Mouse (Mus musculus) MEL (cell line): ENCODE data around the gene Ppp1r10. TPM values are rescaled to one million over a fixed set of nuclear protein-coding genes. Genes with fewer than 3 reads are reported as not detected.

Experiments
- DNase-seq: peaks from one replicate; pipeline ENCODE4 v3.0.0; 2011; ENCODE audit warnings: low read depth, low spot score
- H3K27ac ChIP-seq: 2 replicates; pipeline ENCODE4 v1.5.1; 2012; ENCODE audit warnings: low read depth, mild to moderate bottlenecking, control low read depth, low read length, moderate library complexity; ENCODE audit not compliant: control insufficient read depth
- H3K27me3 ChIP-seq, 2 experiments: fragments of 150-350 bp in 1 of 2; sonication (generic) in 1 of 2; 2 replicates each; pipeline ENCODE4 v1.6.1; 2012; ENCODE audit warnings: low read length in 2 of 2, mild to moderate bottlenecking in 2 of 2, improper control_type of control experiment in 1 of 2, moderate library complexity in 1 of 2; ENCODE audit not compliant: insufficient read depth in 2 of 2, control insufficient read depth in 1 of 2
- H3K36me3 ChIP-seq, 2 experiments: 2 replicates each; pipeline ENCODE4 v1.6.1; 2012 to 2014; ENCODE audit warnings: low read length in 2 of 2, improper control_type of control experiment in 1 of 2, inconsistent platforms in 1 of 2, mild to moderate bottlenecking in 1 of 2; ENCODE audit not compliant: insufficient read depth in 2 of 2, control insufficient read depth in 1 of 2
- H3K4me1 ChIP-seq, 2 experiments: fragments of 150-350 bp in 1 of 2; sonication (generic) in 1 of 2; 2 replicates each; pipeline ENCODE4 v1.6.1; 2012; ENCODE audit warnings: low read length in 2 of 2, improper control_type of control experiment in 1 of 2, mild to moderate bottlenecking in 1 of 2; ENCODE audit not compliant: insufficient read depth in 2 of 2, control insufficient read depth in 1 of 2
- H3K4me3 ChIP-seq, 2 experiments: fragments of 150-350 bp in 1 of 2; sonication (generic) in 1 of 2; 2 replicates each; pipeline ENCODE4 v1.5.1; 2012; ENCODE audit warnings: low read depth in 2 of 2, low read length in 2 of 2, mild to moderate bottlenecking in 2 of 2, moderate library complexity in 2 of 2, control low read depth in 1 of 2, improper control_type of control experiment in 1 of 2; ENCODE audit not compliant: control insufficient read depth in 1 of 2, insufficient read depth in 1 of 2
- H3K79me2 ChIP-seq: 2 replicates; pipeline ENCODE4 v1.6.1; 2012; ENCODE audit warnings: mild to moderate bottlenecking, low read length, moderate library complexity; ENCODE audit not compliant: control insufficient read depth, poor library complexity, insufficient read depth
- H3K9ac ChIP-seq: 2 replicates; pipeline ENCODE4 v1.6.1; 2012; ENCODE audit warnings: low read depth, mild to moderate bottlenecking, control low read depth, low read length, moderate library complexity; ENCODE audit not compliant: control insufficient read depth, poor library complexity, severe bottlenecking
- H3K9me3 ChIP-seq: fragments of 150-350 bp; sonication (generic); replicated peaks from 2 replicates; pipeline ENCODE4 v1.6.1; 2012; ENCODE audit warnings: mild to moderate bottlenecking, low read length, improper control_type of control experiment, moderate library complexity; ENCODE audit not compliant: insufficient read depth
- BHLHE40 ChIP-seq: IDR thresholded peaks from 2 replicates; pipeline ENCODE4 v1.6.1; 2012; ENCODE audit warnings: low read depth, mild to moderate bottlenecking, inconsistent platforms, low read length, improper control_type of control experiment, borderline replicate concordance
- CHD2 ChIP-seq: IDR thresholded peaks from 2 replicates; pipeline ENCODE4 v1.6.1; 2011; ENCODE audit warnings: low read length, improper control_type of control experiment
- CTCF ChIP-seq, 3 experiments: IDR thresholded peaks in 2 of 3; conservative IDR thresholded peaks in 1 of 3; 2 replicates each; pipeline ENCODE4 v1.5.1; 2011 to 2012; ENCODE audit warnings: low read length in 3 of 3, low read depth in 2 of 3, mild to moderate bottlenecking in 2 of 3, improper control_type of control experiment in 1 of 3, inconsistent platforms in 1 of 3, mixed read lengths in 1 of 3, moderate library complexity in 1 of 3; ENCODE audit not compliant: control insufficient read depth in 1 of 3, insufficient read depth in 1 of 3, poor library complexity in 1 of 3, severe bottlenecking in 1 of 3
- ETS1 ChIP-seq: IDR thresholded peaks from 2 replicates; pipeline ENCODE4 v1.6.1; 2012; ENCODE audit warnings: low read depth, mild to moderate bottlenecking, inconsistent platforms, low read length, improper control_type of control experiment, moderate library complexity
- KAT2A ChIP-seq: conservative IDR thresholded peaks from 2 replicates; pipeline ENCODE4 v1.6.1; 2012; ENCODE audit warnings: low read depth, low read length, improper control_type of control experiment, inconsistent platforms
- MAX ChIP-seq: IDR thresholded peaks from 2 replicates; pipeline ENCODE4 v1.6.1; 2011; ENCODE audit warnings: low read length, improper control_type of control experiment
- MAZ ChIP-seq: IDR thresholded peaks from 2 replicates; pipeline ENCODE4 v1.6.1; 2012; ENCODE audit warnings: low read depth, mild to moderate bottlenecking, inconsistent platforms, low read length, improper control_type of control experiment
- MEF2A ChIP-seq: IDR thresholded peaks from 2 replicates; pipeline ENCODE4 v1.6.1; 2014; ENCODE audit warnings: low read depth, mild to moderate bottlenecking, inconsistent platforms, low read length, improper control_type of control experiment; ENCODE audit not compliant: poor library complexity, insufficient replicate concordance, severe bottlenecking; ENCODE audit errors: extremely low read depth
- MXI1 ChIP-seq: IDR thresholded peaks from 2 replicates; pipeline ENCODE4 v1.6.1; 2011; ENCODE audit warnings: mild to moderate bottlenecking, low read depth, low read length, improper control_type of control experiment
- MYB ChIP-seq: IDR thresholded peaks from 2 replicates; pipeline ENCODE4 v1.6.1; 2011; ENCODE audit warnings: mild to moderate bottlenecking, low read depth, low read length, improper control_type of control experiment
- MYC ChIP-seq: IDR thresholded peaks from 2 replicates; pipeline ENCODE4 v1.6.1; 2011; ENCODE audit warnings: low read depth, mild to moderate bottlenecking, low read length, improper control_type of control experiment, moderate library complexity
- NRF1 ChIP-seq: IDR thresholded peaks from 2 replicates; pipeline ENCODE4 v1.6.1; 2014; ENCODE audit warnings: low read depth, mild to moderate bottlenecking, inconsistent platforms, low read length, improper control_type of control experiment, moderate library complexity; ENCODE audit not compliant: poor library complexity, insufficient read depth, severe bottlenecking
- POLR2A ChIP-seq, 2 experiments: IDR thresholded peaks; 2 replicates each; pipeline ENCODE4 v1.6.1; 2011 to 2012; ENCODE audit warnings: low read length in 2 of 2, mild to moderate bottlenecking in 2 of 2, control low read depth in 1 of 2, improper control_type of control experiment in 1 of 2, low read depth in 1 of 2, moderate library complexity in 1 of 2; ENCODE audit not compliant: control insufficient read depth in 1 of 2, insufficient read depth in 1 of 2, poor library complexity in 1 of 2
- POLR2AphosphoS2 ChIP-seq: IDR thresholded peaks from 2 replicates; pipeline ENCODE4 v1.6.1; 2011; ENCODE audit warnings: low read length, improper control_type of control experiment
- RAD21 ChIP-seq: IDR thresholded peaks from 2 replicates; pipeline ENCODE4 v1.6.1; 2011; ENCODE audit warnings: mild to moderate bottlenecking, low read depth, low read length, improper control_type of control experiment
- RCOR1 ChIP-seq: IDR thresholded peaks from 2 replicates; pipeline ENCODE4 v1.6.1; 2012; ENCODE audit warnings: low read depth, mild to moderate bottlenecking, inconsistent platforms, low read length, improper control_type of control experiment
- SIN3A ChIP-seq: IDR thresholded peaks from 2 replicates; pipeline ENCODE4 v1.6.1; 2012; ENCODE audit warnings: low read length, improper control_type of control experiment, inconsistent platforms
- SMC3 ChIP-seq: IDR thresholded peaks from 2 replicates; pipeline ENCODE4 v1.6.1; 2011; ENCODE audit warnings: low read depth, low read length, improper control_type of control experiment
- TBP ChIP-seq: IDR thresholded peaks from 2 replicates; pipeline ENCODE4 v1.8.0; 2011; ENCODE audit warnings: low read depth, low read length, improper control_type of control experiment
- USF2 ChIP-seq, 2 experiments: IDR thresholded peaks; 2 replicates each; pipeline ENCODE4 v1.6.1; 2011 to 2012; ENCODE audit warnings: improper control_type of control experiment in 2 of 2, low read length in 2 of 2, borderline replicate concordance in 1 of 2, inconsistent platforms in 1 of 2, low read depth in 1 of 2, mild to moderate bottlenecking in 1 of 2; ENCODE audit not compliant: insufficient read depth in 1 of 2
- ZC3H11A ChIP-seq: IDR thresholded peaks from 2 replicates; pipeline ENCODE4 v1.6.1; 2012; ENCODE audit warnings: low read depth, mild to moderate bottlenecking, inconsistent platforms, low read length, improper control_type of control experiment
- ZKSCAN1 ChIP-seq: IDR thresholded peaks from 2 replicates; pipeline ENCODE4 v1.6.1; 2012; ENCODE audit warnings: low read depth, mild to moderate bottlenecking, inconsistent platforms, low read length, improper control_type of control experiment, moderate library complexity
- polyA plus RNA-seq, 2 experiments: library from polyadenylated mRNA; stranded (reverse) in 1 of 2; unstranded in 1 of 2; fragments of >175 nt in 1 of 2; fragments of >200 nt in 1 of 2; gene quantifications; 2 replicates each; pipeline versions ENCODE4 v1.2.1 to v1.2.4; 2012; ENCODE audit warnings: low replicate concordance in 2 of 2, low read depth in 1 of 2; ENCODE audit not compliant: insufficient read length in 2 of 2, insufficient read depth in 1 of 2, missing spikeins in 1 of 2
- total RNA-seq: library from RNA; depleted of rRNA; stranded (reverse); fragments of 300-350 nt; gene quantifications from 2 replicates; pipeline ENCODE4 v1.2.3, GENCODE M21; 2012

The Ppp1r10 gene
- total and polyA plus RNA-seq, 3 experiments = 25.3 to 61.4 TPM; not detected in 1

GRCm38 (mm10) chr17:35868961-35869345, 47.3 kb upstream of the Ppp1r10 start:
- Histone ChIP-seq H3K4me3 (peak overlapping the region; percentile 63 to 70), H3K27ac (peak overlapping the region; percentile 72), H3K4me1 (peaks cover 2 to 14% of the 10 kb centered on the region in 2 experiments; a peak in 3 of 4 replicates), H3K9me3 (no peaks in the 10 kb centered on the region), H3K9ac (peak overlapping the region; percentile 74), H3K27me3 (no peaks in the 10 kb centered on the region), H3K79me2 (peaks cover 18% of the 10 kb centered on the region), H3K36me3 (peaks cover 0 to 10% of the 10 kb centered on the region in 2 experiments; a peak in 2 of 4 replicates)
- TF ChIP-seq MXI1 (peak; percentile 24; the same call in 1 of the 2 replicates), KAT2A (no peak)
- peak; percentile 34 for DNase-seq

DNA sequence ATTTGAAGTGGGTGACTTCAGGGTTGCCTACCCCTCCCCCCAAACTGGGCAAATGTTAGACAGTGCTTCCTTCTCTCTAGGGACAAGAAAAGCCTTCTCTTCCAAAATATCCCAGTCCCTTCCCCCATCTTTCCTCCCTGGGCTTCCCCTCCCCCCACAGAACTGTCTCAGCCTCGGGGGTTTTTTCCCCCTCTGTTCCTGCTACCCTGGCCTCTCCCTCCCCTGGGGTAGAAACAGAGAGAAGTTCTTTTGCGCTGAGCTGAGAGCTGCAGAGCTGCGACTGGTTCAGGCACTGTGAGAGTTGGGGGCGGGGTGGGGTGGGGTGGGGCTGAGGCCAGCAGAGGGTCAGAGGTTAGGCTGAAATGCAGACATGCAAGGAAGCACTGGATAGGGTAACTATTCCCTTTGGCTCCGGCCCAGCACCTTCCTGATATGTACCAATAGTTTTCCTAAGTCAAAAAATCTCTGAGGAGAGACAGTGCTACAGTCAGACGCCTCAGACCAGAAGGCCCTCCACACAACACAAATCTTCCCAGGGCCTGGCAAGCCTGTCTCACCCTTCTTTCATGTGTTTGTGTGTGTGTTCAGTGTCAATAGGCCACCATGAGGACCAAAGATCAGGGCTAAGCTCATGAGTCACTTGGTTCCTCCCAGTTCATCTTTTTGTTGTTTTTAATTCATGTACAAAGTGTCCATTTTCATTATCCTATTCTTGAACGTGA, 46.7 kb upstream of the Ppp1r10 start:
- Histone ChIP-seq H3K9me3 (no peaks in the 10 kb centered on the region), H3K9ac (peak overlapping the region; percentile 74), H3K36me3 (peaks cover 0 to 14% of the 10 kb centered on the region in 2 experiments; a peak in 2 of 4 replicates), H3K4me1 (peaks cover 2 to 19% of the 10 kb centered on the region in 2 experiments; a peak in 3 of 4 replicates), H3K4me3 (peak overlapping the region; percentile 63 to 70), H3K27ac (peak overlapping the region; percentile 88), H3K27me3 (no peaks in the 10 kb centered on the region), H3K79me2 (peaks cover 18% of the 10 kb centered on the region)
- peak; percentile 56 for DNase-seq
- TF ChIP-seq MAX (0 out of 2 replicates have a peak, but pooled peaks have one; percentile 1), CHD2 (peak; percentile 38), NRF1 (no peak), POLR2AphosphoS2 (0 out of 2 replicates have a peak, but pooled peaks have one; percentile 7), TBP (no peak)

- Histone ChIP-seq H3K36me3 (peaks cover 0 to 14% of the 10 kb centered on the region in 2 experiments; a peak in 2 of 4 replicates), H3K27ac (peak overlapping the region; percentile 88), H3K4me3 (peak overlapping the region; percentile 21 to 42), H3K27me3 (no peaks in the 10 kb centered on the region), H3K4me1 (peaks cover 2 to 18% of the 10 kb centered on the region in 2 experiments; a peak in 3 of 4 replicates), H3K79me2 (peaks cover 18% of the 10 kb centered on the region), H3K9ac (peak overlapping the region; percentile 52), H3K9me3 (no peaks in the 10 kb centered on the region)
- DNase-seq = peak; percentile 91
- TF ChIP-seq ZKSCAN1 (no peak), RCOR1 (0 out of 2 replicates have a peak, but pooled peaks have one; percentile 7), POLR2A (IDR thresholded peaks at IDR 0.05; ENCODE audit: control insufficient read depth in 1 of 2, insufficient read depth in 1 of 2, low read depth in 1 of 2, low read length in 2 of 2, poor library complexity in 1 of 2) (peak; percentile 16 to 42; a peak in 1 of 4 replicates), MYB (no peak), ETS1 (peak; percentile 68; the same call in 1 of the 2 replicates), USF2 (IDR thresholded peaks at IDR 0.05; ENCODE audit: borderline replicate concordance in 1 of 2, insufficient read depth in 1 of 2, low read depth in 1 of 2, low read length in 2 of 2) (no peak), ZC3H11A (no peak), SIN3A (no peak; the same call in 1 of the 2 replicates), POLR2AphosphoS2 (no peak), SMC3 (no peak), MEF2A (no peak), BHLHE40 (no peak), RAD21 (no peak), MYC (0 out of 2 replicates have a peak, but pooled peaks have one; percentile 42), KAT2A (no peak), CTCF (IDR thresholded peaks at IDR 0.05 in 2 of 3, conservative IDR thresholded peaks at IDR 0.05 in 1 of 3; ENCODE audit: control insufficient read depth in 1 of 3, insufficient read depth in 1 of 3, low read depth in 2 of 3, low read length in 3 of 3, poor library complexity in 1 of 3, severe bottlenecking in 1 of 3) (no peak), MAZ (0 out of 2 replicates have a peak, but pooled peaks have one; percentile 61)
These were observed 45.9 kb upstream of the Ppp1r10 start for GRCm38 (mm10) chr17:35870151-35870883.
